Mouse (Mus musculus): ENCODE data around the gene Sema4d.

DNA sequence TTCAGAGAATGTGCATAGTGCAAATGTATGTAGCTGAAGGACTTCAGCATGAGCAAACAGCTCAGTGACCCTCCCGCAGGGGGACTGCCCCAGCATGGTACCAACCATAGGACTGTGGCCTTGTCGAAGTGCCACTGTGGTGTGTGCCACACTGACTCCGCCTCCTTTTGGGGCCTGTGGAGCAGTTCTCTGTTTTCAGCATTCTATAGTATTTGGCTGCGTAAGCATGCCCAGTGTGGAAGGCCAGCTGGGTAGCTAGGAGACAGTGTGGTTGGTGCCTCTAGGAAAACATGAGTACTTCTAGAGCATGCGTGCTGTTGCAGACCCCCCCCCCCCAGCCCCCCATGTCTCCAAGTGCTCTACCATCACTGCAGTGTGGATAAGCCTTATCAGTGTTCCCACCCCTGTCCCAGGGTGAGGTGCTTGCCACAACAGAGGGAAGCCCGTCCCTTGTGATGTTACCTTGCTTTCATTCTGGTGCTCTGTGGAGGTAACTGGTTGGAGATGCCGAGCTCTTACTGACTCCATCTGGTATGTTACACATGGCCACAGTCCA, 115.8 kb downstream of the Sema4d start:
- TF ChIP-seq CTCF (IDR thresholded peaks at IDR 0.05; ENCODE audit: low read depth, low read length) (no peak), POLR2A (IDR thresholded peaks at IDR 0.05; ENCODE audit: insufficient read depth, low read length) (no peak), EP300 (IDR thresholded peaks at IDR 0.05; ENCODE audit: insufficient read depth, low read depth, low read length) (no peak)
